Mouse (Mus musculus): ENCODE measurements around the gene Pgm3.

Gene Pgm3

DNA sequence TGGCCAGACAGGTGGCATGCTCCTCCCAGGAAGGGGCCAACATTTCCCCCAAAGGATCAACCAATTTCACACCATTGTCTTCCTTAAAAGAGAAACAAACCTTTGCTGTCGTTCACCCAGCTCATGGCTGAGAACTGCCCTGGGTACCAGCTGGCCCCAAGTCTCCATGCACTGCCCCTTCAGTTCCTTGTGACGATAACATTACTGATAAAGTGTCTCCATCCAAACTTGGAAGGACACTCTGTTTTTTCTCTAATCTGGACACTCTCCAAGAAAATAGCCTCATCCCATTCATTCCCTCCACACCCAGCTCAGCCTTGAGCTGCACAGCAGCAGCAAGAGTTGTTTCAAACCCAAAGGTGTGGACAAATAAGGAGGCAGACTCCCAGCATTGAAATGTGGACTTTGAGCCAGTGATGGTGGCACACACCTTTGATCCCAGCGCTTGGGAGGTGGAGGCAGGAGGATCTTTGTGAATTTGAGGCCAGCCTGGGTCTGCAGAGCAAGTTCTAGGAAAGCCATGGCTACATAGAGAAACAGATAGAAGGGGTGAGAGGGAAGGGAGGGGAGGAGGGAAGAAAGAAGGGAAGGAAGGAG lies 2.2 kb downstream of the Pgm3 start:
- no peak for DNase-seq

- no peak for DNase-seq
Measured at GRCm38 (mm10) chr9:86560543-86560942, 11.1 kb downstream of the Pgm3 start.

- DNase-seq: no peak
Measured at GRCm38 (mm10) chr9:86554641-86555040, 17.0 kb downstream of the Pgm3 start.

GRCm38 (mm10) chr9:86553886-86554285 lies 17.8 kb downstream of the Pgm3 start:
- no peak for DNase-seq

GRCm38 (mm10) chr9:86550717-86551116 lies 20.9 kb downstream of the Pgm3 start:
- DNase-seq: no peak

DNA sequence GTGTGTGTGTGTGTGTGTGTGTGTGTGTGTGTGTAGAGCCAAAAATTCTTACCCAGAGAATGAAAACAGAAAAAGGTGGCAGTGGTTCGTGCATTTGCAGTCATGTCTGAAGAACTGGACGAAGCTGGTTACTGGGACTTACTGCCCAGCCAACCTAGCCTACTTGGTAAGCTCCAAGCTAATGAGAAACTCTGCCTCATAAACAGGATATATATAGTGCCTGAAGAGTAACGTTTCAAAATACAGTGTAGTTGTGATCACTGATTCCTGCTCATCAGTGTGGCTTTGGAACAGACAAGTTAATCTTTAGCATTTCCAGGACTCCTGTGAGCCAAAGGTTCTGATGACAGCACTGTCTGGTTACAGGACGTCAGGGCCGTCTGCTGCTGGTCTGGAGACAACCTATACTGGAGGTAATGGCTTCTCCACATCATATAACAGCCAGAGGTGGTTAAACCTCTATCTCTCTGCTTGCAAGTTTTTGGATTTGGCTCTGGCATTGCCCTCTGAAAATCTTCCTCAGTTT lies 21.9 kb downstream of the Pgm3 start:
- DNase-seq: no peak

DNA sequence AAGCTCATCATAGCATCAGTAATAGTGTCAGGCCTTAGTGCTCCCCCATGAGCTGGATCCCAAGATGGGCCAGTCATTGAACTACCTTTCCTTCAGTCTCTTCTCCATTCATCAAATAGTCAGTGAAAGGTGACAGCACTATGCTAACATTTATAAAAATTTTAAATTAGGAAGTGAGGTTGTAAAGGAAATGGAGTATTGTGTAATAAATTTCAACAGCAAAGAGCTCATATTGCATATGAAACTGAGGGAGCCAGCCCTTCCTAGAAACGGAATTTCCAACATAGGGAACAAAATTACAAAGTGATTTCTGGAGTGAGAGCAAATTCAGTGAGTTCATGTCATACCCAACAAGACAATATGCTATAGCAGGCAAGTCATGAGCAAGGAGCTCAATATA lies 27.1 kb downstream of the Pgm3 start:
- no peak for DNase-seq

GRCm38 (mm10) chr9:86543451-86543850 lies 28.2 kb downstream of the Pgm3 start:
- DNase-seq: no peak

DNA sequence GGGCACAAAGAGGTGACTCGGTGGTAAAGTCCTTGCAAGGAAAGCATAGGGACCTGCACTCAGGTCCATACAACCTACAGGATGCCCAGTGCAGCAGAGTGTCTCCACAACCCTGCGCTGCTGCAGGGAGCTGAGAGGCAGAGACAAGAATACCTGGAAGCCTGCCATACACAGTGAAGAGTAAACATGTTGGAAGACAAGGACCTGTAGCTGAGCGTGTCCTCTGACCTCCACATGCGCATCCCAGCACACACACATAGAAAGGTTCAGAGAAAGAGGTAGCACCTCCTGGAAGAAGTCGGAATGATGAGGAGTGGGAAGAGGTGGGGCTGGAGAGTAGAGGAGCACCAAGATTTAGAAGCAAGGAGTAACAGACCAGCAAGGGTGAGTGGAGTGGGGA lies 37.6 kb downstream of the Pgm3 start:
- no peak for DNase-seq

DNA sequence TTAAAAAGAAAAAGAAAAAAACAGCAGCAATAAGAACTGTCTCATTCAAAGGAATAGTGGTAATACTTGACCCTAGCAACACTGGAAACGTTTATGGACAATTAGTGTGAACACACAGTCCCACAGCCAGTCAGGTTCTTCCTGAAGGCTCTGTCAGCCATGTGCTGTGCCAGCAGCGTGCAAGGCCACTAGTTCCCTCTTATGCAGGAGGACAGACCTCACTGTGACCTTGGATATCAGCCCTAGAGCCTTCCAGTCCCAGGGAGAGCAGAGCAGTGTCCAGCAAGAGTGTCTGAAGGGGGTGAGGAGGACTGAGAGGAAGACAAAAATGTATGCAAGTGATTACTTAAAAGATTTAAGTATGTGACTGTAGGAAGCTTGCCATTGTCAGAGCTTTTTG lies 46.0 kb downstream of the Pgm3 start:
- DNase-seq: no peak

DNA sequence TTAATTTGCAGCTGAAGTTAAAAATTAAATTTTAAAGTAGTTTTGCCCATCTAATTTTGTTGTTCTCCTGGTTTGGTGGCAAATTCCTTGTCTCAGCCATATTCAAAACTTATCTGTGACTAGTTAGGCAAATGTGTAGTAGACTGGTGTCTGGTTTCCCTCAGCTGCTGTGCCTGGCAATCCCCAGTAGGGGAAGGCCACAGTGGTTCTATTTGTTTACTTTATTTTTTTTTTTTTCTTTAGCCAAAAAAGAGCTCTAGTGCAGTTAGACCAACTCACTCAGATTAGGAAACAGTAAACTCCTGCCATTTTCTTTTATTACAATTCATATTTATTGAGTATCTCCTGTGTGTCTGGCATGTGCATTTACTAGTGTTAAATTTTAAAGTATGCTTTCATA lies 49.3 kb downstream of the Pgm3 start:
- DNase-seq: no peak

DNA sequence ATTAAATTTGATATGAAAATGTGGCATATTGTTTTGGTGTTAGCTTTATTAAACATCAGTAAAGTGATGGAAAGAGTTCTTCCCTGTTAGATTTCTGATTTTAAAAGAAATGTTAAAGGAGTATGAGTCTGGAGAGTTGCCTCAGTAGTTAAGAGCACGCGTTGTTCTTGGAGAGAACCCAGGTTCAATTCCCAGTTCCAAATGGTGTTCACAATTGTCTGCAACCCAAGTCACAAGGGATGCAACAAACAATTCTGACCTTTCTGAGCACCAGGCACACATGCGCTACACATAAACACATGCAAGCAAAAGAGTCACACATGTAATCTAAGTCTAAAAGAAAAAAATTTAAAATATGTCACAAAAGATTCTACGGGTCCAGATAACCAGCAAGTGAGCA lies 56.8 kb downstream of the Pgm3 start:
- DNase-seq: no peak

- DNase-seq: no peak
Measured at GRCm38 (mm10) chr9:86514390-86514789, 57.3 kb downstream of the Pgm3 start.

GRCm38 (mm10) chr9:86513733-86514132 lies 57.9 kb downstream of the Pgm3 start:
- DNase-seq: no peak

GRCm38 (mm10) chr9:86507437-86507836 lies 64.2 kb downstream of the Pgm3 start:
- no peak for DNase-seq
